In the genomic region with DNA sequence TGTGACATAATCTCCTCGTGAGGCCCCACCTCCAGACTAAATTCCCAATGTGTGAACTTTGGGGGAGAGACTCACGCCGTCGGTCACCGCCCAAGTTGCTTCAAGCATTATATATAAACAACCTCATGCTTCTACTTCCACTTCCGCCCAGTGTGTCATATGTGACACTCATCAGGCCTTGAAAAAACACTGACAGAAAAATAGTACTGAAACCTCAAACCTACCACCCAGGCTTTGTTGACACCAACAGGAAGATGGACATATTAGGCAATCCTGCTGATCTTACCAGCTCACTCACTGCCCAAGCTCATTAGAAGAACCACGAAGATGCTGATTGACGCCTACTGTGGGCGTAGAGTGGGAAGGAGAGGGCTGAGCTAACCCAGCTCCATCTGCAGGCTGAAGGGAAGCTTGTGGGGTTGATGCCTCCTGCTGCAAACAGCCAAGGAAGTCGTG, we compare ENCODE assay signal across 11 mouse cellular contexts. TPM values are rescaled to one million over a fixed set of nuclear protein-coding genes. Genes with fewer than 3 reads are reported as not detected.
DNase-seq lines count a peak whose midpoint lies in the region; ATAC-seq and TF ChIP-seq lines count a peak whose summit lies in the region.
"Had no signal": no experiment of that assay in that cellular context is flagged by ENCODE, and none has a peak within 500 bp of the region (broad histone marks: within the 10 kb centered on the region; RNA-seq: fewer than 3 reads in every experiment).

No protein-coding gene starts in this region.

- no peaks in the 10 kb centered on the region for H3K27me3 ChIP-seq in stomach, postnatal 0 days (ENCODE audit: control insufficient read depth, insufficient read depth, low read length)
- H3K27me3 ChIP-seq: embryonic facial prominence, embryonic 12.5 days; Patski had no signal

- no peak for TF ChIP-seq POLR2A in bone marrow, adult 2 months (IDR thresholded peaks at IDR 0.05; ENCODE audit: borderline replicate concordance, control insufficient read depth, low read depth, low read length)

- H3K4me2 ChIP-seq in stomach, postnatal 0 days (replicated peaks; ENCODE audit: low read depth) = no peak overlapping the region
- H3K4me2 ChIP-seq: embryonic facial prominence, embryonic 12.5 days; heart, embryonic 13.5 days had no signal

- no peak for TF ChIP-seq EP300 in stomach, postnatal 0 days (optimal IDR thresholded peaks at IDR 0.05)

- H3K27ac ChIP-seq in bone marrow, adult 2 months (ENCODE audit: control insufficient read depth, insufficient read depth, low read depth, low read length, poor library complexity) = peak overlapping the region; percentile 93
- H3K27ac ChIP-seq in stomach, postnatal 0 days (replicated peaks) = no peak overlapping the region
- H3K27ac ChIP-seq: embryonic facial prominence, embryonic 12.5 days; heart, embryonic 13.5 days had no signal

- TF ChIP-seq CTCF in bone marrow, adult 2 months (IDR thresholded peaks at IDR 0.05; ENCODE audit: control insufficient read depth, insufficient read depth, low read length) = peak; percentile 37; the same call in 1 of the 2 replicates
- TF ChIP-seq CTCF in stomach, postnatal 0 days (IDR thresholded peaks at IDR 0.05; ENCODE audit: low read depth) = no peak

- no peak overlapping the region for H3K4me3 ChIP-seq in bone marrow, adult 2 months (replicated peaks; ENCODE audit: control insufficient read depth, low read depth, low read length)
- H3K4me3 ChIP-seq in stomach, postnatal 0 days (ENCODE audit: low read depth, low read length) = no peak overlapping the region
- H3K4me3 ChIP-seq: embryonic facial prominence, embryonic 12.5 days; heart, embryonic 13.5 days had no signal

- H3K4me1 ChIP-seq in bone marrow, adult 2 months (ENCODE audit: control insufficient read depth, insufficient read depth, low read length) = peaks cover 22% of the 10 kb centered on the region
- H3K4me1 ChIP-seq in stomach, postnatal 0 days (replicated peaks; ENCODE audit: control insufficient read depth, insufficient read depth) = no peaks in the 10 kb centered on the region
- H3K4me1 ChIP-seq: heart, embryonic 13.5 days had no signal

- 4% methylated on average over 10 of the region's 10 CpGs for WGBS in bone marrow, adult 2 months
- 52% methylated on average over 10 of the region's 10 CpGs for WGBS in stomach, postnatal 0 days

- H3K36me3 ChIP-seq in stomach, postnatal 0 days (ENCODE audit: control insufficient read depth, insufficient read depth, low read length) = no peaks in the 10 kb centered on the region
- H3K36me3 ChIP-seq: embryonic facial prominence, embryonic 12.5 days; heart, embryonic 13.5 days had no signal

- ATAC-seq in stomach, postnatal 0 days (ENCODE audit: low FRiP score, low TSS enrichment) = peak; percentile 45; the same call in 1 of the 2 replicates
- ATAC-seq: Patski had no signal

- peak; percentile 43 for DNase-seq in layer of hippocampus, adult 11-12 months (ENCODE audit: low spot score)
- no peak for DNase-seq in layer of hippocampus, postnatal 14 days (ENCODE audit: low spot score in 2 of 2)
- DNase-seq in lung, postnatal 25 days (ENCODE audit: low spot score) = peak; percentile 81
- DNase-seq in stomach, postnatal 0 days (ENCODE audit: low spot score) = no peak
- DNase-seq in c-Kit-positive CD71-positive TER-119-positive erythroid progenitor cells, embryonic 14.5 days (ENCODE audit: low spot score) = no peak
- DNase-seq in testis, postnatal 10 days (ENCODE audit: low spot score) = no peak
- no peak for DNase-seq in kidney, postnatal 4 days

- no peak overlapping the region for H3K9ac ChIP-seq in stomach, postnatal 0 days (ENCODE audit: low read length)
- H3K9ac ChIP-seq: embryonic facial prominence, embryonic 12.5 days; heart, embryonic 13.5 days had no signal

- H3K9me3 ChIP-seq in stomach, postnatal 0 days (ENCODE audit: control insufficient read depth, low read length) = no peaks in the 10 kb centered on the region
- H3K9me3 ChIP-seq: embryonic facial prominence, embryonic 12.5 days; heart, embryonic 13.5 days had no signal

RNA-seq across cellular contexts. Expression of gene Arhgap25, which starts 30.2 kb away (rescaled TPM):
- total RNA-seq in layer of hippocampus, postnatal 14 days (2021) = 1 to 10 TPM; 2.7 to 3.3 TPM
- polyA plus RNA-seq in bone marrow, adult 2 months (2011; ENCODE audit: insufficient read depth, insufficient read length, low replicate concordance, missing spikeins) = 9.9 and 24.4 TPM in 2 replicates
- 3.6 and 3.7 TPM in 2 replicates for polyA plus RNA-seq in stomach, postnatal 0 days (2015; fragmentation: Nextera tagmentation; extraction: Ambion mirVana)

Comparison
In these comparisons a context has a peak if more than half of its experiments do, and no peak if none do; other contexts are left out.
1. DNase-seq: peak in layer of hippocampus, adult 11-12 months (single experiment) and lung, postnatal 25 days (single experiment); none in layer of hippocampus, postnatal 14 days (0 of 2), stomach, postnatal 0 days (single experiment), c-Kit-positive CD71-positive TER-119-positive erythroid progenitor cells, embryonic 14.5 days (single experiment), testis, postnatal 10 days (single experiment) and kidney, postnatal 4 days (0 of 2).